ENCODE assay signal across 2 mouse cellular contexts in genomic region chr2:74709465-74710419, GRCm38 (mm10).
TF ChIP-seq lines count a peak whose summit lies in the region.

No protein-coding gene starts in this region.

TF ChIP-seq in CH12.LX, 34 proteins besides CTCF, POLR2A, EP300 and RAD21:
- TF ChIP-seq JUN (IDR thresholded peaks at IDR 0.05; ENCODE audit: insufficient read depth, low read depth, low read length) (no peak), POLR2AphosphoS2 (IDR thresholded peaks at IDR 0.05; ENCODE audit: low read depth, low read length) (no peak), KAT2A (IDR thresholded peaks at IDR 0.05; ENCODE audit: insufficient replicate concordance, low read length) (no peak), TBP (conservative IDR thresholded peaks at IDR 0.05; ENCODE audit: low read depth, low read length) (no peak), ZNF384 (IDR thresholded peaks at IDR 0.05; ENCODE audit: low read depth, low read length) (peak; percentile 98)
TF ChIP-seq in CH12.LX: peak in this region for 1.

TF ChIP-seq in MEL, 35 proteins besides CTCF, POLR2A, EP300 and RAD21:
- TF ChIP-seq SIN3A (IDR thresholded peaks at IDR 0.05; ENCODE audit: low read length), result no peak
- peak; percentile 81 for TF ChIP-seq ZNF384 (IDR thresholded peaks at IDR 0.05; ENCODE audit: low read depth, low read length)
- TF ChIP-seq KAT2A (conservative IDR thresholded peaks at IDR 0.05; ENCODE audit: low read depth, low read length), result no peak
